Mouse (Mus musculus): ENCODE data around the gene Acot5.
"Not testable (repeated sequence)": the region's sequence is repeated elsewhere in the genome, so short reads cannot be mapped to it uniquely, and the experiment has no call there.

Gene Acot5

DNA sequence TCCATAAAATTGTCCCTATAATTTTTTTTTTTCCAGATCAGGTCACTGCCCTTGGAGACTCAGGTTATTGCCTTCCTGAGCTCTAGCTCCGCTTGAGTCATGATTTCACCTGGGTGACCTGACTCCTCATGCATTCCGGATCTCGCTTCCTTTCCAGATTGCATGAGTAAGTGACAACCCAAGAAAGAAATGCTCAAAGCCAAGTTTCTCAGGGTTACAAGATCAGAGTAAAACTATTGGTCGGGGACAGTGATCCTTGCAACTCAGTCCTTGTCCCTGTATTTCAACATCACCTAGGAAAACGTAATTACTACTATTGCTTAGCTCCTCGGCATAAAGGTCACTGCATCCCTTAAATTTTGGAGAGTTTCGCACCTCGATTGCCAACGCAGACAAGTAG is at the start of gene Acot5:
TSS of gene Acot5 (plus strand) at position 340 of the 400 bp plus-strand sequence.
- TF ChIP-seq GATA4 (IDR thresholded peaks at IDR 0.05; ENCODE audit: insufficient replicate concordance, low read length), result no peak

DNA sequence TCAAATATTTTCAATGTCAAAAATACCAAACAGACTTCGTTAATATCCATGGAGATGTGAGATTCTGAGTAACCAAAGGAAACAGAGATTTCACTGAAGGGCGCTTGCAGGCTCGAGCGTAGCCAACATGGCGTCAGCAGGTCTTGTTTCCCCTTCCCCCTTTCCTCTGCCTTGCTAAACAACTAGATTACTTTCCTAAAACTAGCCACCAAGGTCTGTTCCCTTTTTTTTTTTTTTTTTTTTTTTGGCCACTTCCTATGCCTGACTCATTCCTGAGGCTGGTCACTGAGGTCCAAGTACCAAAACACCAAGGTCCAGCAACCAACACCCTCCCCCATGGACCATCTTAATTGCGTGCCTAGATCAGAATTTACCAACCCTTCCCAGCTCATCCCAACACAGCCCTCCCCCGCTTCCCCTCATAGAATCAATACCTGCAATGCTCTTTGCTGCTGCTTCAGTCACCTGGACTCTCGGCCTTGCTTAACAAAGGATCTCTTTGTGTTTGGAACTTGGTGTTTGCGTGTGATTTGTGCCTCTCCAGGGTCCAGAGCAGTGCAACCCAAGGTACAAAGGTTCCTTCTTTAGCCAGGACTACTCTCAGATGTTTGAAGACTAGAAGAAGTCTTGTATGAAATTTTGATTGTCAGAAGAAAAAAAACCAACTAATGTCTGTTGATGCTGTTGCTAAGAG is 45.9 kb upstream of the Acot5 start:
- no peak for TF ChIP-seq GATA4 (IDR thresholded peaks at IDR 0.05; ENCODE audit: insufficient replicate concordance, low read length)

DNA sequence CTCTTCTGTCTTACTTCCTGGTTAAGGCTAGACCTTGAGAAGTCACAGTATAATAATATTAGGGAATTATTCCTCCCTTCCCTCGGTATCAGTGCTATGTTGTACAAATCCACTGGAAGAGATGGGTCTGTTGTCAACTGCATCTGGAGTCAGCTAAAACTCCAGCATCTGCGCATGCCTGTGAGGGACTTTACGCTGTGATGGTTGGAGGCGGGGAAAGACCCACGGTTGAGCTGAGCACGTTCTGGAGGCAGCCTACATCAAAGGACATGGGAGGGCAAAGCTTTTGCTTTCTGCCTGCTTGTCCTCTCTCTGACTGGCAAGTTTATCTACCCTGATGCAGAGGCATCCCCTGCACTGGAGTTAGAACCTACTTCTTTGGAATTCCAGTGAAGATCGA is 43.2 kb upstream of the Acot5 start:
- no peak for TF ChIP-seq GATA4 (IDR thresholded peaks at IDR 0.05; ENCODE audit: insufficient replicate concordance, low read length)

DNA sequence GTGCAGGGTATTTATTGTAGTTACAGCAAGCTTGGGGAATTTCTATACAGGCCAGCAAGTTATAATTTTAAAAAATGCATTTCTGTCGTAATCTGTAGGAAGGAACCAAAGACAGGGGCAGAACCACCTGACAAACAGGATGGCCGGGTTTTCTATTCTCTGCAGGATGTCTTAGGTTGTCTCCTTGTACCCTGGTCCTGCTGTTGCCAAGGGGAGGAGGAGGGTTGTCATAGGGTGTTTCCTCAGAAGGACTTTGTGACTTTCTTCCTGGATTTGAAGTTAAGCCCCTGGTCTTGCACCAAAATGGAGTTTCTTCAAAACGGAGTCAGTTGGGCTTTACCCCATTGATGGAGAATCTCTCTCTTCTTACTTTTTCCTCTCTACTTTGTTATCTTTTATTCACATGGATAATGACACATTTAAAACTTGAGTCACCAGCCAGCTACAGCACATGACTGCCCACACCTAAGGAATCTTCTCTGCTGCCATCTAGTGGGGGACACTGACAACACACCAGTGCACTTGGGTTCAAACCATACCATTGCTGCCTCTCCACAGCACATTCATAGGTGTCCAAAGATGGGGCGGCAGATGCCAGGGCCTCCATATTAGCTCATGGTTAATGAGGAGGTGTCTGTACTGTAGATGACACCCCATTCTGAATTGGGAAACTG is 38.3 kb upstream of the Acot5 start:
- no peak for TF ChIP-seq GATA4 (IDR thresholded peaks at IDR 0.05; ENCODE audit: insufficient replicate concordance, low read length)

DNA sequence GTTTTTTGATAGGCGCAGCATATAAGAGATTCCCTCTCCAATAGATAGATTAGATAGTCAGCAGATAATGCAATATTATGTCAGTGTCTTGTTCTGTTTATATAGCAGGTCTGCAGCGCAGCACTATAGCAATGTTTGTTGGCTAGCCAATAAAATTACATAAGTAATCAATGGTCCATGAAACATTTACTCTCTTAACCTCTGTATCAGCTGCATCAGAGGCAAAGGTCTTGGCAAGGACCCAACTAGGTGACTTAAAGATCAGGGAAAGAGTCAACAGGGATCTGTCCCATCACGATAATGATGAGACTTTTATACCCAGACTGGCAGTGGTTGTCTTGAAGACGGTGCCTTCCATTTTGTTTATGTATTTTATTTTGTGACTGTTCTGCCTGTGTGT is 36.3 kb upstream of the Acot5 start:
- TF ChIP-seq GATA4 (IDR thresholded peaks at IDR 0.05; ENCODE audit: insufficient replicate concordance, low read length), result peak; percentile 91

DNA sequence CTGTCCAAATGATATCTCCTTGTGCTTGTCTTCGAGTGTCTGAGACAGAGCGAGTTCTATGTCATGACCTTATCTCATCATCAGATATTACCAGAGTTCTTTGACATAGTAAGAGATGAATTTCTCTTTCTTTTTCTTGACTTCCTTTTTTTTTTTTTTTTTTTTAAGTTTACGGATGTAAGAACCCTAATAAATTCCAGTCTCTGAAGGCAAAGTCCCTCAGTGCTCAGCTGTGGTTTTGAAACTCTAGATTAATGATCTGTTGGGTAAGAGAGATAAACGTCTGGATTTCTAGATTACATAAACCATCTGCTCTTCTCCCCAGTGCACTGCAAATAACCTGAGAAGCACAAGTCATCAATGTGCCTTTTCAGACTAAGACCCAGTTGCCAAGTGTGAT is 35.0 kb upstream of the Acot5 start:
- TF ChIP-seq GATA4 (IDR thresholded peaks at IDR 0.05; ENCODE audit: insufficient replicate concordance, low read length), result peak; percentile 57; the same call in 1 of the 2 replicates

DNA sequence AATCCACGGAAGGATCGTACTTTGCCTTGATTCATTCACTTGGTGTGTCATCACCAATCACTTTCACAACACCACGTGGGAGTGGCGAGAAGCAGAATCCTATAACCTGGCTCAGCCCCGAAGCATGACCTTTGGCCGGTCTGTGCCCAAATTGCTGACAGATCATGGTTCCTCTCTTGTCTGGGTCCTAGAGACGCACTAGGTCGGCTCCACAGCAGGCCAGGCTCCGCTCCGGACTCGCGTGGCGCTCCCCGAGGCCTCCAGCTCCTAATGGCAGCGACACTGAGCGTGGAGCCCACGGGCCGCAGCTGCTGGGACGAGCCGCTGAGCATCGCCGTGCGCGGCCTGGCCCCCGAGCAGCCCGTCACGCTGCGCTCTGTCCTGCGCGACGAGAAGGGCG is 30.9 kb upstream of the Acot5 start, which contains the start of gene Acot4:
TSS of gene Acot4 (plus strand) at position 139 of the 400 bp plus-strand sequence.
- TF ChIP-seq GATA4 (IDR thresholded peaks at IDR 0.05; ENCODE audit: insufficient replicate concordance, low read length), result not testable (repeated sequence)

DNA sequence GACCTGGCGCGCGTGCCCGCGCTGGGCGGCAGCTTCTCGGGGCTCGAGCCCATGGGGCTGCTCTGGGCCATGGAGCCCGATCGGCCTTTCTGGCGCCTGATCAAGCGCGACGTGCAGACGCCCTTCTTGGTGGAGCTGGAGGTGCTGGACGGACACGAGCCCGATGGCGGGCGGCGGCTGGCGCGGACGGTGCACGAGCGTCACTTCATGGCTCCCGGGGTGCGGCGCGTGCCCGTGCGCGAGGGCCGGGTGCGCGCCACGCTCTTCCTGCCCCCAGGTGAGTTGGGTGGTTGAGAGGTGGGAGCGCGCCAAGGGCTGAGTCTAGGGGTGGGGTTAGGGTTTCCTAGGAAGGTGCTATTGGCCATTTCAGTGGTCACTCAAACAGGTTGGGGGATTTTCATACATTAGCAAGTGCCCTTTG is 30.4 kb upstream of the Acot5 start, which contains the start of gene Gm49366:
TSS of gene Gm49366 (plus strand) at position 245 of the 421 bp plus-strand sequence.
- TF ChIP-seq GATA4 (IDR thresholded peaks at IDR 0.05; ENCODE audit: insufficient replicate concordance, low read length), result not testable (repeated sequence)

DNA sequence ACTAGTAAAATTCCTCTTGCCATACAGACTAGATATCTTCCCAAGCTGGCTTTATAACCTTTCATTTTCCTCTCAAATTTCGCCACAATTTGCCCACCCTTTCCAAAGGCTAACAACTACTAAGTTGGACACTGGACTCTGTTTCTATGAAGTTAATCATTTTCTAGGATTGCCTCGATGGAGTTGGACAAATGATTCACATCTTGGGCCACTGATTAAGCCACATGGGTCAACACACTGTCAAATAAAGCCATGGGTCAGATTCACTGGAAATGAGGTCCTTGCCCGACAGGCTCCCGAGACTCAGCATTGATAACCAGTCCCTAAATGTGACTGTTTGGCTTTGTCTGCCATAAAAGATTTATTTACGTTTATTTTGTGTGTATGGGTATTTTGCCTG is 26.9 kb upstream of the Acot5 start:
- TF ChIP-seq GATA4 (IDR thresholded peaks at IDR 0.05; ENCODE audit: insufficient replicate concordance, low read length), result peak; percentile 67

DNA sequence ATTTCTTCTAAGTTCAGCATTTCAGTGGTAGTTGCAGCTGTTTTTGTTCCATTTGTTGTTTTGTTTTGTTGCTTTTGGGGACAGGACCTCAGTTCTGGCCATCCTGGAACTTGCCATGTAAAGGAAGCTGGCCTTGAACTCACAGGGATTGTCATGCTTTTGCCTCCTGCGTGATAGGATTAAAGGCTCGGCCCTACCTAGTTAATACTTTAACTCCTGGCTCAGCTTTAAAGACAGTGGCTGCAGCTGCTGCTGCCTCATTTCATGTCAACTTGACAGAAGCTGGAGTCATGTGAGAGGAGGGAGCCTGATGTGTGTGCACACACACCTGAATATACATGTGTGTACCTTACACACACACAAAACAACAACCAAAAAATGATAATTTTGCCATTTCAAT is 25.1 kb upstream of the Acot5 start:
- TF ChIP-seq GATA4 (IDR thresholded peaks at IDR 0.05; ENCODE audit: insufficient replicate concordance, low read length), result no peak

DNA sequence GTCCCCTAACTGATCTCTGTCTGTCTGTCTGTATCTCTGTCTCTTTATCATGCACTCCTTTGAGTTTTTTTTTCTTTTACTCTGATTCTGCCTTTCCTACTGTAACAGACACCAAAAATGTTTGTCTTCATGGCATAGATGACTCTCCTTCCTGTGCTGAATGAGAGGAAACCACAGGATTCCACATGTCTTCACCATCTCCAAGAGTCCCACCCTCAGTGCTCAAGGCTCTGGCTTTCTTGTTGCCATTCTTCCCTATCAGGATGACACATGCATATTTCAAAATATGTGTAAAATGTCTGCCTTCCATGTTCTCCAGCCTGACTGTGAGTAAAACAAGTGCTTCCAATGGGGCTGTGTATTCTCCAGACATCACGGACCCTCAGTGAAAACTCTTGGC is 22.2 kb upstream of the Acot5 start:
- TF ChIP-seq GATA4 (IDR thresholded peaks at IDR 0.05; ENCODE audit: insufficient replicate concordance, low read length), result no peak

DNA sequence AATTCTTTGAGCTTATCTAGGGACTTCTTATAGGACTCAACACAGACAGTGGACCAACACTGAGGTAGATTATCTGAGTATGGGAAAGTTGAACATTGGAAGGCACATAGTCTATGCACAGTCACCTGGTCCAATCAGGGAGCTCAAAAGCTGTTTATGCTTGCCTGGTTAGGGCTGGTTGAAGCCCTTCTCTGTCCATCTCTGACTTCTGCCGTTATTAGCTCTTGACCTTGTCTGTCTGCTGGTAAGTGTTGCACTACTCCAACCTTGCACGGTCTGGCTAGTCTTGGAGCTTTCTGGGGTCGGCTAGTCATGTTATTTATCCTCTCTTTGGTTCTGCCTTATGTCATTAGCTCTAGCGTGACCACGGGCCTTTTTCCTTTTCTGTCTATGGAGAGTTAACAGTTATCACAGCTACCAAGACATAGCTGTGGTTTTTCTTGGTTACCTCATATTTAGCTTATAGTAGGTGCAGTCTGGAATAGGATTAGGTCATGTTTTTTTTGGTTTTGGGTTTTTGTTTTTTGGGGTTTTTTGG is 17.1 kb upstream of the Acot5 start, which contains the start of gene Acot3:
TSS of gene Acot3 (plus strand) at position 208 of the 538 bp plus-strand sequence.
- no peak for TF ChIP-seq GATA4 (IDR thresholded peaks at IDR 0.05; ENCODE audit: insufficient replicate concordance, low read length)

DNA sequence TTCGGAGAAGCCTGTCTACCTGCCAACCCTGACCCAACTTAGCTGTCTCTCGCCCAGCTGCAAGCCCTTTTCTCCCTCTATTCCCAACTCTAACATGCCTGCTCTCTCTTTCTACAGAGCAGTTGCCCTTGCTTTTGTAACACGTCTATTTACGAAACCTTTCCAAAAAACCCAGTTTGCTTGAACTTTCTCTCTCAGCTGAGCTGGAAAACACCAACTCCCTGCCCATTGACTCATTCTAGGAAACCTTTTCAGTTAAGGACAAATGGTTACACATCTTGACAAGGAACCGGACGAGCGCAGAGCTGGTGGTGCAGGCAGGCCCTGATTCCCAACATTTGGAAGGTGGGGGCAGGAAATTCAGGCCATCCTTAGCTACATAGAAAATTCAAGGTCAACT is 16.5 kb upstream of the Acot5 start:
- no peak for TF ChIP-seq GATA4 (IDR thresholded peaks at IDR 0.05; ENCODE audit: insufficient replicate concordance, low read length)

DNA sequence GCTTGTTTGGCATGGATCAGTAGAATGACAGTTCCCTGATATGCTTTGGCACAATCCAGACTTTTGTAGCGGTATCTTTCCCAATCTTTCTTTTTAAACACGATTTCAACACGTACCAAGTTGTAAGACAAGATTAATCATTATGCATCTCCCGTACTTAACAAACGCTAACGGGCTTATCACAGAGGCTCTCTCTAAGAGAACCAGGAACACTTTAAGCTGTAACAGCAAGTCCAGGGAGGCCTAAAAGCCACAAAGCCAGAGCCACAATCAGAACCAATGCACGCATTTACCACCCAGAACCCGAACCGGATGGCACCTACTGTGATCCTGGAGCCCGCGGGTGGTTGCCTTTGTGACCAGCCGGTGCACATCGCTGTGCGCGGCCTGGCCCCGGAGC is 16.0 kb upstream of the Acot5 start:
- peak; percentile 89 for TF ChIP-seq GATA4 (IDR thresholded peaks at IDR 0.05; ENCODE audit: insufficient replicate concordance, low read length)

DNA sequence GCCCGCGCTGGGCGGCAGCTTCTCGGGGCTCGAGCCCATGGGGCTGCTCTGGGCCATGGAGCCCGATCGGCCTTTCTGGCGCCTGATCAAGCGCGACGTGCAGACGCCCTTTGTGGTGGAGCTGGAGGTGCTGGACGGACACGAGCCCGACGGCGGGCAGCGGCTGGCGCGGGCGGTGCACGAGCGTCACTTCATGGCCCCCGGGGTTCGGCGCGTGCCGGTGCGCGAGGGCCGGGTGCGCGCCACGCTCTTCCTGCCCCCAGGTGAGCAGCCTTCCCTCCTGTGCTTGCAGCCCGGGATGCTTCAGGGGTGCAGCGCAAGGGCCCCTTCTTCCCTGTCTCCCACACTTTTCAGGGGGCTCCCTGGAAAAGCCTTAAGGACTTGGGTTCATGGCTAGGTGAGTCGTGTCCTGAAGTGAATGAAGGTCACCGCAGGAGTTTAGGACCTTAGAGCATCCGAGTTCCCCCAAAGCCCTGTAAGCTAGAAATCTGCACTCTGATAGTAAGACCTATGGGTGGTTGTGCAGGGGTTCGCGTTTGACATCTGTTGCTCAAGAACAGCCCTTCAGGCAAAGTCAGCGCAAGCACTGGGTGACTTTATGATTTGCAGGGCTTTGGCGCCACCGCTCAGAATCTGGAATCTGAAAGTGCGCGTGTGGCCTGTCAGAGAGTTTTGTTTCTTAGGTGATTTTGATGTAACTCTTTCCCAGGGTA is 15.3 kb upstream of the Acot5 start:
- no peak for TF ChIP-seq GATA4 (IDR thresholded peaks at IDR 0.05; ENCODE audit: insufficient replicate concordance, low read length)

Data from liver, adult (tissue).